Mouse (Mus musculus) brain, embryonic 14.5 days (tissue): ENCODE measurements around the gene Ypel5.

Source experiments
- CTCF ChIP-seq: fragments of 200-500 bp; IDR thresholded peaks from 2 replicates; pipeline ENCODE4 v1.5.1; 2012; ENCODE audit warnings: inconsistent platforms, mild to moderate bottlenecking, moderate library complexity, borderline replicate concordance; ENCODE audit not compliant: insufficient read depth, insufficient read length; ENCODE audit errors: extremely low read depth
- POLR2A ChIP-seq: fragments of 200-500 bp; IDR thresholded peaks from 2 replicates; pipeline ENCODE4 v1.6.1; 2012; ENCODE audit warnings: mild to moderate bottlenecking, inconsistent platforms, borderline replicate concordance; ENCODE audit not compliant: poor library complexity, insufficient read depth, insufficient read length, severe bottlenecking; ENCODE audit errors: extremely low read depth

DNA sequence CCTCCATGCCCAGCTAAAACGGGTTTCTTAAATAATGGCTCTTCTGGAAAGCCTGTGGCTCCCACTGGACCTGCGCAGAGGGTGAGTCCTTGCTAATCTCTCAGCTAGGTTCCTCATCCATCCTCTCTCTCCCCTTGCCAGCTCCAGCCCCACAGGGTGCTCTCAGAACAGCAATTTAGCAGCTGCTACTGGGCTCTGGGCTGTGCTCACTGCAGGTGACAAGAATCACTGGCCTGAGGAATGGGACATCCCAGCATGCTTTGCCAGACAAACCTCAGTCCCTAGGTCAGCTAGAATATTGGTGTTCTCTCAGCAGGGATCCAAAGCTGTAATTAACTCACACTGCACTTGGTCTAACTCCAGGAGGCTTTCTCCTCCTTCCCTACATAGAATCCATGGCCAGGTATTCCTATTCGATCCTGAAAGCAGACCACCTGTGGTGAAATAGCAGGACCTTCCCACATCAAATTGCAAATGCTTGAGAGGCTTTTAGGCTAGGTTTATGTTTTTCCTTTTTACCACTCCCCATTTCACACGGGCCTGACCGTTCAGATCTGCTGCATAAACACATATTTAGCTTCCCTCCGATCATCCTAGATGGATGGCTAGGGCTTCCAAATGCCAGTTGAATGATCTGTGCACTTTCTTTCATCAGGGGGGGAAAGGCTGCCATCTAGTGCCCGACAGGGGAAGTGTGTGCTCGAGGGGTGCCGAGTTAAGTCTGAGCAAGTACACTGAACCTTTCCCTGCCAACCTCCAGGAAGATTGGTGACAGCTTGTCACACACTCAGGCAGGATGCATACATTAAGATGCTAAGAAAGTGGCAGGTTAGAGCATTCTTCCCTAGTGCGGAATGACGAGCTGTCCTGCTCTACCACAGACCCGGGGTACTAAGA lies 22.6 kb upstream of the Ypel5 start:
- TF ChIP-seq POLR2A = no peak
- peak; percentile 97 for TF ChIP-seq CTCF
